Mouse (Mus musculus): ENCODE results near the gene Btg4.

DNA sequence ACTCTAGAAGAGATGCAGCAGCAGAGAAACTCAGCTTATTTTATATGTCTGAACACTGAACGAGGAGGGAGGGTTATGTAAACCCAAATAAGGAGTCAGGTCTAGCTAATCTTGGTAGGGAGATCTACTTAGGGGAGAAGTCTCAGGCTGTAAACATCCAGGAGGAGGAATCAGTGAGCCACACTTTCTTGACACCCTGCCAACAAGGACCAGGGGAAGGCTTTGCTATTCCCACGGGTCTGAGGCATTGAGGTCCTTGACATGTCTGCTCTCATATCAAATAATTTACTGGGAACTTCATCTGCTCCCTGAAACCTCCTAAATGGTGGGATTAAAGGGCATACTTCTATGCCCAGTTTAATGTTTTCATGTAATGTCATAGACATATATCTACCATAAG, 35.6 kb downstream of the Btg4 start:
- TF ChIP-seq CTCF (IDR thresholded peaks at IDR 0.05; ENCODE audit: low read depth) (no peak), EP300 (IDR thresholded peaks at IDR 0.05; ENCODE audit: low read depth) (no peak)

Measured in liver, embryonic 14.5 days (tissue).